Mouse (Mus musculus): ENCODE data around the gene Nufip2.

GRCm38 (mm10) chr11:77648878-77649277 is 37.1 kb upstream of the Nufip2 start:
- TF ChIP-seq CTCF (IDR thresholded peaks at IDR 0.05) (no peak), POLR2A (IDR thresholded peaks at IDR 0.05; ENCODE audit: insufficient read depth, low read depth, low read length) (no peak)
